Mouse (Mus musculus) bone marrow macrophage, adult 2 months (primary cell): ENCODE results near the gene Agpat1. TPM values are rescaled to one million over a fixed set of nuclear protein-coding genes. Genes with fewer than 3 reads are reported as not detected.

Experiments used
- H3K27ac ChIP-seq: 2 replicates; pipeline ENCODE4 v1.5.1; 2012; ENCODE audit warnings: low read depth, low read length; ENCODE audit not compliant: insufficient read depth
- H3K4me1 ChIP-seq: 2 replicates; pipeline ENCODE4 v1.6.1; 2012; ENCODE audit warnings: low read length; ENCODE audit not compliant: control insufficient read depth, insufficient read depth
- H3K4me3 ChIP-seq: 2 replicates; pipeline ENCODE4 v1.5.1; 2012; ENCODE audit warnings: mild to moderate bottlenecking, low read length, moderate library complexity; ENCODE audit not compliant: insufficient read depth
- CTCF ChIP-seq: IDR thresholded peaks from 2 replicates; pipeline ENCODE4 v1.5.1; 2012; ENCODE audit warnings: low read depth, mild to moderate bottlenecking, low read length, moderate library complexity
- POLR2A ChIP-seq: IDR thresholded peaks from 2 replicates; pipeline ENCODE4 v1.6.1; 2012; ENCODE audit warnings: mild to moderate bottlenecking, low read depth, low read length, borderline replicate concordance
- polyA plus RNA-seq: library from polyadenylated mRNA; stranded (reverse); fragments of >200 nt; gene quantifications from 2 replicates; pipeline ENCODE4 v1.2.4, GENCODE M21; 2012; ENCODE audit not compliant: missing spikeins, insufficient read depth, insufficient read length

The Agpat1 gene
- polyA plus RNA-seq, 1 experiment: 101 TPM

DNA sequence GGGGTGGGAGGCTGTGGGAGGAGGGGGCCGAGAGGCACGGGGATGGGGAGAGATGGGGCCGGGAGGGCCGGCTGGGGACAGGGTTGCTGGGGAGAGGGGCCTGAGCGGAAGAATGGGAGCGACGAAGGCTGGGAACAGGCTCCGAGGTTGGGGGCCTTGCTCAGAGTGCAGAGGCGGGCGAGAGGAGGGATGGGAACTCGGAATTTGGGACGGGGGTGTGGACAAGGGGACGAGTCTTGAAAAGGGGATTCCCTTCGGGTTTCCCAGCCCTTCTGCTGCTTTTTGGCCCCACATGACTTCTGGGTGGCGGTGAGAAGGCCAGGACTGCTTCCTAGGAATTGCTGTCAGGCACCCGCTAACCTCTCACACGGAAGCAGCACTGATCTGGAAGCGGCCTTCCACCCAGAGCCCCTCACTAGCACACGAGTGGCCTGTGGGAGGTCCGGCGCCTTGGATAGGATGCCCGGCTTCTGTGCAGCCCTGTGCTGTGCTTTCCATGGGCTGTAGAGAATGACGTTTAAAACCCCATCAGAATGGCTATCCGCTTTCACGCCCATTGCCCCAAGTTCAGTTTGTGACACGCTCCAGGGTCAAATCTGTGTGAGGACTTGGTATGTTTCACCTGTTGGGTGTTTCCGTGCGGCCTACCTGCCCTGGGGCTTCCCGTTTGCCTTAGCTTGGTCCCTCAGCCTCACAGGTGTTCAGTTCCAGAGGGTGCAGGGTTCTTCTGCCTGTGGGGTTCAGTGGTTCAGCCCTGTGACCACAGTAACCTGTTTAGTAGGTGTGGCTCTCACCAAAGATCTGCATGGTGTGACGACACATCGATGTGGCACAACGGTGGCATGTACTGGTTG lies 2.4 kb downstream of the Agpat1 start:
- Histone ChIP-seq H3K4me1 (peaks cover 9% of the 10 kb centered on the region), H3K27ac (peak overlapping the region; percentile 44; the same call in 1 of the 2 replicates)
- TF ChIP-seq POLR2A: no peak
- no peak for TF ChIP-seq CTCF

DNA sequence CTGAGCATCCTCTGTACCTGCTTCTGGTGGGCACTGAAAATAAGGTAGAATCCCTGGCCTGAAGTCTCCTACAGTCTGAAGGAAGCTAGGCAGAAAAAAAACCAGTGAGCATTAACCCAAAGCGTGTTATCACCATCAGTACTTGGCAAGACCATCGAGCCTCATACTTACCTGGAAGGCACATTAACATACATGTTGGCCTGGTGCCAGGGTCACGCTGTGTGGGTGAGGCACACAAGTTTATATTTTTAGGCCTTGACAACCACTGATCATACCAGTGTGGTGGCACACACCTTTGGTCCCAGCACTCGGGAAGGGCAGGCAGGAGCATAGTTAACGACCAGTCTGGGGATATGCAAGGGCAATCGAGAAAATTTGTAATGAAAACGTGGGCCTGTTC lies 3.9 kb downstream of the Agpat1 start:
- no peak overlapping the region for H3K4me3 ChIP-seq

More for the DNA sequence above, 2.4 kb downstream of the Agpat1 start:
- H3K4me3 ChIP-seq: peak overlapping the region; percentile 81

DNA sequence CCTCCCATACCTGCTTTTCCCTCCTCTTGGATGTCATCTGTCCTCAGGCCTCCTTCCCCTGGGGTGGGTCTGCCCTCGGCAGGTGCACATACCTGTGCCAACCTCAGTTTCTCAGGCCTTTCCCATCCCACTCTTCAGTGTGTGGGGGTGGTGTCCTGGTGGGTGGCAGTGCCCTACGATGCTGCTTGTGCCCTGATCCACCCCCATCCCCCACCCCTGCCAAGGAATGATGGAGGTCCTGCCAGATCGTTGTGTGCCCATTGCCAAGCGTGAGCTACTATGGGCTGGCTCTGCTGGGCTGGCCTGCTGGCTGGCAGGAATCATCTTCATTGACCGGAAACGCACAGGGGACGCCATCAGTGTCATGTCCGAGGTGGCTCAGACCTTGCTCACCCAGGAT lies 7.0 kb downstream of the Agpat1 start:
- no peak for TF ChIP-seq POLR2A
- no peak for TF ChIP-seq CTCF

More for the DNA sequence above, 3.9 kb downstream of the Agpat1 start:
- Histone ChIP-seq H3K4me1 (peaks cover 7% of the 10 kb centered on the region), H3K27ac (no peak overlapping the region)
- TF ChIP-seq POLR2A (no peak), CTCF (no peak)

DNA sequence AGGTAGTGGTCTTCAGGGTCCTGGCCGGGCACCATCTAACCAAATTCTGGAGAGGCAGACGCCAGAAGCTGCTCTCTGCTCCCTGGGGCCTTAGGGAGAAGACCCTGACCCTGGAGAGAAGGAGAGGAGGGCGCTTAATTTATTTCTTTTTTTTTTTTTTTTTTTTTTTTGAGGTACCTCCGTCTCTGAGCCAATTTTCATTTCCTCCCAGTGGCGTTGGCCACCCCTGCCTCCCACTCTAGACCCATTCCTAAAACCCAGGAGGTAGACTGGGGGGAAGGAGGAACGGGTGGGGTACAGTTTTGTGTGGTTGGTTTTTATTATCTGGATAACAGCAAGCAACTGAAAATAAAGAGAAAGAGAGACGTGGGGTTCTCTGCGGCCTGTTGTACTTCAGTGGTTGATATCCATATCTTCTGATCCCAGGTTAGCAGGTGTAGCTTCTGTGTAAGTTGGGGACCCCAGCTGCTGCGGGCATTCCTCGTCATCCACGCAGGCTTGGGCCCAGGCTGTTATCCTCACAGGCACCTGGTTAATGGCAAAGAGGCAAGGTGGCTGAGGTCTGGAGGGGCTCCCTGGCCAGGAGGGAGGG lies 9.1 kb downstream of the Agpat1 start:
- no peak overlapping the region for H3K4me3 ChIP-seq
- no peak overlapping the region for H3K27ac ChIP-seq
- H3K4me1 ChIP-seq: no peaks in the 10 kb centered on the region
- TF ChIP-seq CTCF: no peak
- TF ChIP-seq POLR2A: no peak

More for the DNA sequence above, 7.0 kb downstream of the Agpat1 start:
- Histone ChIP-seq H3K4me3 (no peak overlapping the region), H3K4me1 (peaks cover 4% of the 10 kb centered on the region), H3K27ac (no peak overlapping the region)

DNA sequence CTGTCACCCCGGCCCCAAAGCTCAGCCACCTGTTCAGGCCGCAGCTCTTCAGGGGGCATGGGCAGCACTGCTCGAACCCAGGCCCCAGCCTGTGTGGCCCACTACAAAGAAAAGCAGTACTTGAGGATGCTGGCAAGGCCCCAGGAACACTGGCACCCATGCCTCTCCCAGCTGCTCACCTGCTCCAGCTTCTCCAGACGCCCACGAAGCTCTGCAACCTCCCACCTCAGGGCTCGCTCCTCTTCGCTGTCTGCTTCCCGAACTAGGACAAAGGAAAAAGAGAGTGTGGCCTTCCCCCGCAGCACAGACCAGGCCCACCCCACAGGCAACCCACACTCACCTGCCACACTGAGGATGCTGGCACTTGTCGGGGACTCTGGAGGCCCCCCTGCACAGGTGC lies 9.8 kb downstream of the Agpat1 start:
- Histone ChIP-seq H3K27ac (no peak overlapping the region), H3K4me1 (no peaks in the 10 kb centered on the region), H3K4me3 (no peak overlapping the region)
- no peak for TF ChIP-seq POLR2A
- no peak for TF ChIP-seq CTCF

DNA sequence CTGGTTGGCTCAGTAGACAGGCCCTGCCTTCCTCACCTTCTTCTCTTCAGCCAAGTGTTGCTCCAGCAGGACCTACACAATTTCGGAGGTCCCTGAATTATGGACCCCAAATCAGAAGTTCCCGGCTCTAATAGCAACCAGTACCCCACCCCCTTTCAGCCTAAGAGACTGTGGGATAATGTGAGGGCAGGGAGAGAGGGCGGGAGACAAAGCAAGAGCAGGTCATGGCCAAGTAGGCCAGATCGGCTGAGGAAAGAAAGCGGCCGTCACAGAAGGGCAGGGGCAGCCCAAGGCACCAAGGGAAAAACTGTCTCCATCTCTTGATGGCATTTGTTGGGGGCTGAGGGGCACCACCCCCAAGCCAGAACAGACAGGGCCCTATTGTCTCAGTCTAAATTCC lies 11.8 kb downstream of the Agpat1 start, which contains the start of gene Egfl8:
Egfl8 (minus strand) TSS at position 101 of the 400 bp plus-strand sequence.
- Histone ChIP-seq H3K27ac (no peak within 1 kb of the TSS), H3K4me3 (no peak within 1 kb of the TSS), H3K4me1 (no peaks in the 10 kb centered on the region)
- TF ChIP-seq CTCF: no peak
- no peak for TF ChIP-seq POLR2A

DNA sequence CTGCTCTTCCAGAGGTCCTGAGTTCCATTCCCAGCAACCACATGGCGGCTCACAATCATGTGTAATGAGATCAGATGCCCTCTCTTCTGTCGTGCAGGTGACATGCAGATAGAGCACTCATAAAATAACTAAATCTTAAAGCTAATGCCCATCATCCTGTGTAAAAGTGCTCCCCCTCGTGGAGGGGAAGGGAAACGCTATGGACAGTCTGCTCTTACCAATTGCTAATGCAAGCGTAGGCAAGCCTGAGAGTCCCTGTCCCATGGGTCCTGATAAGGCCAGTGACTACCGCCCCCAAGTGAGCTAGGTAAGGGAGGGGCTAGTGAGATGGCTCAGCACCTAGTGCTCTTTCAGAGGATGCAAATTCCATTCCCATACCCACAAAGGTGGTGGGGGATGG lies 14.9 kb downstream of the Agpat1 start:
- H3K27ac ChIP-seq: no peak overlapping the region
- peak; percentile 36; the same call in 1 of the 2 replicates for TF ChIP-seq CTCF
- no peak for TF ChIP-seq POLR2A
- H3K4me3 ChIP-seq: no peak overlapping the region
- H3K4me1 ChIP-seq: no peaks in the 10 kb centered on the region

DNA sequence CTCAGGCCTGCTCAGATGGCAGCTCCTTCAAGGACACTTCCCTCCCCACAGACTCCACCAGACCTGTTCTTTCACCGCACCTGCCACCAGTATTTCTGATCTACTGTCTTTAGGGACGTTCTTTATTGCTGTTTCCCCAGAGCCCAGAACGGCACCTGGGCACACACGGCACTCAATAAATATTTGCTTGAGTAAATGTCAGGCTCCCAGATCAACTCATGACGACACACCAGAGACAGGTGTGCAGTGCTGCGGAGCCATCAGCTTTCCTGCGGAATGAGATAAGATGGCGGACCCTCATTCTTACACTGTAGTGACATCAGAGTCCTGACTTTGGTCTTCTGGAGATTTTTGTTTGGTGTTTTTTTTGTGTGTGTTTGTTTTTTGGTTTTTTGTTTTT lies 16.9 kb downstream of the Agpat1 start:
- Histone ChIP-seq H3K4me3 (no peak overlapping the region), H3K27ac (no peak overlapping the region), H3K4me1 (no peaks in the 10 kb centered on the region)
- no peak for TF ChIP-seq CTCF
- no peak for TF ChIP-seq POLR2A

DNA sequence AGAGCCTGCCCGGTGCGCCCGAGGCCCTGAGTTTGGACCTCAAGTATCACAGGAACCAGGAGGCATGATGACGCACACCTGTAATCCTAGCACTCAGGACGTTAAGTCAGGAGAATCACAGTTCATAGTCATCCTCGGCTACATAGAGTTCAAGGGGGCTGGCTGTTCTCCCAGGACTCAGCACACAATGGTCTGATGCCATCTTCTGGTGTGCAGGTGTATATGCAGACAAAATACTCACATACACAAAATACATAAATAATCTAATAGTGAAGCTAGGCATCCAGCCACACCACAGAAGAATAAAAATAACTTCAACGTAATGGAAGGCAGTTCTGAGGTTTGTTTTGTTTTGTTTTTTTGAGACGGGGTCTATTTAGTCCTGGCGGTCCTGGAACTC lies 19.1 kb downstream of the Agpat1 start:
- no peak overlapping the region for H3K27ac ChIP-seq
- TF ChIP-seq POLR2A: no peak
- 0 out of 2 replicates have a peak, but pooled peaks cover 3% of the 10 kb centered on the region for H3K4me1 ChIP-seq
- H3K4me3 ChIP-seq: no peak overlapping the region

DNA sequence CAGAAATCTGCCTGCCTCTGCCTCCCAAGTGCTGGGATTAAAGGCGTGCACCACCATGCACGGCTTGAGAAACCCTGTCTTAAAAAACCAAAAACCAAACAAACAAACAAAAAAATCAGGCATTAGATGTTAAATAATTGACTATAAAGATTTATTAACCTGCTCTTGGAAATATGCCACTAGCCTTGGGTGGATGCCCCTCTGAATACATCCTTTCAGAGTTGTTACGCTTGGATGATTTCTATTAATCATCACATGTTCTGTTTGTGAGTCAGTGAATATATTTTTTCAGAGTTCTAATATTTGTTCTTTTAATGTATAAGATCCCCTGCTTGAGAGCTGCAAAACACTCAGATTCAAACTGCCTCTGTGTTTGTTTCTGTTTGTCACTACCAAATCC lies 20.9 kb downstream of the Agpat1 start:
- no peak overlapping the region for H3K4me3 ChIP-seq
- H3K4me1 ChIP-seq: peaks cover 14% of the 10 kb centered on the region
- TF ChIP-seq POLR2A: no peak
- no peak for TF ChIP-seq CTCF
- no peak overlapping the region for H3K27ac ChIP-seq
